Mouse (Mus musculus) 3T3-L1 (cell line): ENCODE measurements around the gene Zfp57.

ENCODE experiments used
- DNase-seq: peaks from one replicate; pipeline ENCODE4 v3.0.0-alpha.2; 2015; ENCODE audit warnings: low read depth, low spot score

Zfp57 gene

GRCm38 (mm10) chr17:37045611-37046311, 44.8 kb downstream of the Zfp57 start, which contains the start of gene Gabbr1:
Gene Gabbr1, plus strand, starts transcription at chr17:37045966.
- DNase-seq = peak; percentile 83

- DNase-seq = peak; percentile 49
These were observed 45.5 kb downstream of the Zfp57 start for GRCm38 (mm10) chr17:37046312-37047112.

GRCm38 (mm10) chr17:37047332-37047976, 46.5 kb downstream of the Zfp57 start:
- no peak for DNase-seq

- peak; percentile 73 for DNase-seq
These were observed 47.0 kb downstream of the Zfp57 start for GRCm38 (mm10) chr17:37047981-37048380.

- no peak for DNase-seq
These were observed 47.4 kb downstream of the Zfp57 start for GRCm38 (mm10) chr17:37048383-37048782.

- no peak for DNase-seq
These were observed 48.8 kb downstream of the Zfp57 start for GRCm38 (mm10) chr17:37049570-37050310.

- peak; percentile 30 for DNase-seq
These were observed 49.4 kb downstream of the Zfp57 start for GRCm38 (mm10) chr17:37050399-37050798.

GRCm38 (mm10) chr17:37050876-37051275, 49.9 kb downstream of the Zfp57 start:
- no peak for DNase-seq

GRCm38 (mm10) chr17:37051745-37052144, 50.8 kb downstream of the Zfp57 start:
- no peak for DNase-seq

- no peak for DNase-seq
These were observed 56.0 kb downstream of the Zfp57 start for GRCm38 (mm10) chr17:37056957-37057356.
